Mouse (Mus musculus) C2C12 (cell line): ENCODE data around the gene Elp5. TPM values are rescaled to one million over a fixed set of nuclear protein-coding genes. Genes with fewer than 3 reads are reported as not detected.

Experiments used
- H3K27me3 ChIP-seq: one replicate; pipeline ENCODE4 v1.6.1; 2011; ENCODE audit not compliant: control insufficient read depth, insufficient read depth, insufficient read length
- H3K36me3 ChIP-seq: one replicate; pipeline ENCODE4 v1.6.1; 2011; ENCODE audit not compliant: control insufficient read depth, insufficient read depth
- H3K4me3 ChIP-seq: one replicate; pipeline ENCODE4 v1.5.1; 2011; ENCODE audit warnings: mild to moderate bottlenecking, control low read depth; ENCODE audit not compliant: poor library complexity, insufficient read depth, severe bottlenecking
- H3K79me2 ChIP-seq: one replicate; pipeline ENCODE4 v1.6.1; 2011; ENCODE audit not compliant: control insufficient read depth, insufficient read depth
- H3K79me3 ChIP-seq: one replicate; pipeline ENCODE4 v1.6.1; 2011; ENCODE audit warnings: low read depth, control low read depth
- H3ac ChIP-seq: one replicate; pipeline ENCODE3; 2011; ENCODE audit warnings: low read depth; ENCODE audit not compliant: control insufficient read depth, insufficient read length
- CEBPB ChIP-seq: IDR thresholded peaks from one replicate; pipeline ENCODE4 v1.6.1; 2011; ENCODE audit warnings: low read depth, mild to moderate bottlenecking, control low read depth, moderate library complexity
- CTCF ChIP-seq: IDR thresholded peaks from one replicate; pipeline ENCODE4 v1.5.1; 2011; ENCODE audit not compliant: control insufficient read depth, insufficient read depth, insufficient read length
- FOSL1 ChIP-seq: IDR thresholded peaks from one replicate; pipeline ENCODE4 v1.8.0; 2011; ENCODE audit warnings: mild to moderate bottlenecking, low read length; ENCODE audit not compliant: poor library complexity, insufficient read depth, severe bottlenecking
- MAX ChIP-seq: IDR thresholded peaks from one replicate; pipeline ENCODE4 v1.6.1; 2011; ENCODE audit warnings: mild to moderate bottlenecking, control low read depth
- MYOD1 ChIP-seq: IDR thresholded peaks from one replicate; pipeline ENCODE4 v1.6.1; 2011; ENCODE audit warnings: low read depth; ENCODE audit not compliant: control insufficient read depth, insufficient read length
- MYOG ChIP-seq: IDR thresholded peaks from one replicate; pipeline ENCODE4 v1.6.1; 2011; ENCODE audit not compliant: control insufficient read depth, insufficient read length; ENCODE audit errors: extremely low read depth
- USF1 ChIP-seq: IDR thresholded peaks from one replicate; pipeline ENCODE4 v1.6.1; 2011; ENCODE audit warnings: low read depth, mild to moderate bottlenecking, control low read depth, moderate library complexity
- polyA plus RNA-seq: library from polyadenylated mRNA; unstranded; fragments of >200 nt; fragmentation: generic; extraction: Trizol; gene quantifications from one replicate; pipeline ENCODE4 v1.2.1, GENCODE M21; 2012; ENCODE audit warnings: missing spikeins

Elp5 gene
- polyA plus RNA-seq, 1 experiment, result 111 TPM

- Histone ChIP-seq H3ac (peak within 1 kb of the TSS; percentile 21), H3K4me3 (no peak within 1 kb of the TSS), H3K79me2 (no peaks in the 10 kb centered on the region), H3K36me3 (no peaks in the 10 kb centered on the region), H3K79me3 (no peaks in the 10 kb centered on the region), H3K27me3 (peaks cover 1% of the 10 kb centered on the region)
- TF ChIP-seq MAX (peak; percentile 48), FOSL1 (no peak)
Measured at GRCm38 (mm10) chr11:69948066-69948762, 34.1 kb downstream of the Elp5 start, which contains the start of gene Slc2a4. Gene Slc2a4, minus strand, starts transcription at chr11:69948188.

- no peaks in the 10 kb centered on the region for H3K79me2 ChIP-seq
Measured at GRCm38 (mm10) chr11:69947337-69948065, 34.8 kb downstream of the Elp5 start.

GRCm38 (mm10) chr11:69945997-69946891 is 36.1 kb downstream of the Elp5 start:
- TF ChIP-seq CTCF, result no peak
- TF ChIP-seq MAX, result no peak
- TF ChIP-seq USF1, result no peak
- TF ChIP-seq MYOG, result no peak
- no peak for TF ChIP-seq CEBPB
- TF ChIP-seq MYOD1, result no peak
- no peak for TF ChIP-seq FOSL1
- no peaks in the 10 kb centered on the region for H3K79me3 ChIP-seq
- no peaks in the 10 kb centered on the region for H3K79me2 ChIP-seq
- H3K27me3 ChIP-seq, result peaks cover 9% of the 10 kb centered on the region
- H3ac ChIP-seq, result no peak overlapping the region
- no peaks in the 10 kb centered on the region for H3K36me3 ChIP-seq
- no peak overlapping the region for H3K4me3 ChIP-seq

More at GRCm38 (mm10) chr11:69947337-69948065, 34.8 kb downstream of the Elp5 start:
- Histone ChIP-seq H3ac (no peak overlapping the region), H3K36me3 (no peaks in the 10 kb centered on the region), H3K4me3 (no peak overlapping the region), H3K79me3 (no peaks in the 10 kb centered on the region), H3K27me3 (peaks cover 8% of the 10 kb centered on the region)
- no peak for TF ChIP-seq USF1
- TF ChIP-seq MAX, result no peak

GRCm38 (mm10) chr11:69945216-69945615 is 37.1 kb downstream of the Elp5 start:
- Histone ChIP-seq H3ac (no peak overlapping the region), H3K27me3 (peaks cover 16% of the 10 kb centered on the region), H3K4me3 (no peak overlapping the region), H3K79me2 (no peaks in the 10 kb centered on the region), H3K79me3 (no peaks in the 10 kb centered on the region), H3K36me3 (no peaks in the 10 kb centered on the region)
- TF ChIP-seq MYOD1, result no peak
- TF ChIP-seq MAX, result no peak
- TF ChIP-seq CEBPB, result no peak
- TF ChIP-seq USF1, result no peak
- no peak for TF ChIP-seq FOSL1
- TF ChIP-seq CTCF, result no peak
- TF ChIP-seq MYOG, result no peak

GRCm38 (mm10) chr11:69940962-69941361 is 41.4 kb downstream of the Elp5 start:
- no peaks in the 10 kb centered on the region for H3K79me3 ChIP-seq

GRCm38 (mm10) chr11:69939731-69940130 is 42.6 kb downstream of the Elp5 start:
- H3K4me3 ChIP-seq, result no peak overlapping the region
- no peak overlapping the region for H3ac ChIP-seq
- no peaks in the 10 kb centered on the region for H3K79me3 ChIP-seq
- no peak for TF ChIP-seq MAX
- no peak for TF ChIP-seq CEBPB
- TF ChIP-seq CTCF, result no peak
- no peak for TF ChIP-seq MYOG
- TF ChIP-seq USF1, result no peak
- no peak for TF ChIP-seq MYOD1
- TF ChIP-seq FOSL1, result no peak
- H3K36me3 ChIP-seq, result no peaks in the 10 kb centered on the region
- H3K27me3 ChIP-seq, result peaks cover 61% of the 10 kb centered on the region
- H3K79me2 ChIP-seq, result no peaks in the 10 kb centered on the region

More at GRCm38 (mm10) chr11:69940962-69941361, 41.4 kb downstream of the Elp5 start:
- TF ChIP-seq MYOG, result no peak
- no peak for TF ChIP-seq CEBPB
- TF ChIP-seq USF1, result no peak
- no peak overlapping the region for H3K4me3 ChIP-seq
- no peaks in the 10 kb centered on the region for H3K79me2 ChIP-seq
- H3K36me3 ChIP-seq, result no peaks in the 10 kb centered on the region
- no peak overlapping the region for H3ac ChIP-seq
- H3K27me3 ChIP-seq, result peaks cover 52% of the 10 kb centered on the region
